9 mouse cellular contexts compared by ENCODE assay signal in genomic region chr10:30729157-30730096, GRCm38 (mm10).
DNase-seq lines count a peak whose midpoint lies in the region; ATAC-seq and TF ChIP-seq lines count a peak whose summit lies in the region.
"Had no signal": no experiment of that assay in that cellular context is flagged by ENCODE, and none has a peak within 500 bp of the region (broad histone marks: within the 10 kb centered on the region; RNA-seq: fewer than 3 reads in every experiment).

No protein-coding gene starts in this region.

- 87% methylated on average over 5 of the region's 5 CpGs for WGBS in hindbrain, embryonic 14.5 days
- 85% methylated on average over 5 of the region's 5 CpGs for WGBS in hindbrain, embryonic 12.5 days
- WGBS in lung, postnatal 0 days: 81% methylated on average over 5 of the region's 5 CpGs

- peak; percentile 67 for TF ChIP-seq CTCF in lung, postnatal 0 days (IDR thresholded peaks at IDR 0.05)

- 0 out of 2 replicates have a peak, but pooled peaks have one; percentile 22 for ATAC-seq in hindbrain, embryonic 14.5 days (ENCODE audit: low FRiP score)
- ATAC-seq in hindbrain, embryonic 12.5 days (ENCODE audit: low FRiP score): no peak
- ATAC-seq in erythroid progenitor cell, adult 5-6 weeks (replicated peaks; ENCODE audit: low FRiP score, poor library complexity, severe bottlenecking): 0 out of 2 replicates have a peak, but pooled peaks have one; percentile 12
- peak; percentile 48; the same call in 1 of the 2 replicates for ATAC-seq in lung, postnatal 0 days
- no peak for ATAC-seq in inflammation-experienced regulatory T-cells, adult 6 months
- ATAC-seq in monocyte, adult 5-6 weeks (replicated peaks; ENCODE audit: insufficient number of reproducible peaks, low FRiP score, low TSS enrichment, poor library complexity, severe bottlenecking): no peak

- H3K9ac ChIP-seq in hindbrain, embryonic 14.5 days: no peak overlapping the region
- H3K9ac ChIP-seq in hindbrain, embryonic 12.5 days: no peak overlapping the region
- H3K9ac ChIP-seq in ES-E14 (ENCODE audit: insufficient read depth, low read depth, low read length, poor library complexity, severe bottlenecking): no peak overlapping the region
- H3K9ac ChIP-seq in lung, postnatal 0 days (replicated peaks; ENCODE audit: low read depth): no peak overlapping the region
- H3K9ac ChIP-seq: hindbrain, embryonic 15.5 days had no signal

- DNase-seq in hindbrain, embryonic 14.5 days (ENCODE audit: low spot score): no peak
- no peak for DNase-seq in ES-E14 (ENCODE audit: low read depth, low spot score)
- peak; percentile 12 for DNase-seq in lung, postnatal 0 days (ENCODE audit: low spot score)
- no peak for DNase-seq in left cerebral cortex, adult 8-10 months (ENCODE audit: low spot score in 2 of 2)

- H3K4me1 ChIP-seq in hindbrain, embryonic 14.5 days (replicated peaks; ENCODE audit: control insufficient read depth, insufficient read depth, low read length): no peaks in the 10 kb centered on the region
- H3K4me1 ChIP-seq in hindbrain, embryonic 12.5 days: no peaks in the 10 kb centered on the region
- peaks cover 22 to 34% of the 10 kb centered on the region in 2 experiments for H3K4me1 ChIP-seq in ES-E14 (ENCODE audit: control insufficient read depth in 2 of 2, insufficient read depth in 2 of 2, low read length in 2 of 2, poor library complexity in 1 of 2)
- no peaks in the 10 kb centered on the region for H3K4me1 ChIP-seq in lung, postnatal 0 days (ENCODE audit: insufficient read depth, low read depth, low read length)
- H3K4me1 ChIP-seq: hindbrain, embryonic 15.5 days had no signal

- no peaks in the 10 kb centered on the region for H3K9me3 ChIP-seq in hindbrain, embryonic 14.5 days (ENCODE audit: control insufficient read depth, low read length)
- H3K9me3 ChIP-seq in hindbrain, embryonic 12.5 days (replicated peaks): no peaks in the 10 kb centered on the region
- H3K9me3 ChIP-seq in ES-E14 (ENCODE audit: control insufficient read depth, insufficient read depth, low read depth, low read length): no peaks in the 10 kb centered on the region
- H3K9me3 ChIP-seq in lung, postnatal 0 days (ENCODE audit: low read length): no peaks in the 10 kb centered on the region
- H3K9me3 ChIP-seq: hindbrain, embryonic 15.5 days had no signal

- in situ Hi-C loops in ES-E14 (cut with MboI; ENCODE audit: low sequenced_read_pairs in 2 of 2, unreplicated experiment in 2 of 2): no loop called here

- no peak overlapping the region for H3K27ac ChIP-seq in hindbrain, embryonic 14.5 days
- no peak overlapping the region for H3K27ac ChIP-seq in hindbrain, embryonic 12.5 days
- peak overlapping the region; percentile 37 for H3K27ac ChIP-seq in ES-E14 (ENCODE audit: insufficient read depth, low read depth, low read length, poor library complexity, severe bottlenecking)
- H3K27ac ChIP-seq in lung, postnatal 0 days (ENCODE audit: low read length): no peak overlapping the region
- H3K27ac ChIP-seq: hindbrain, embryonic 15.5 days had no signal

- H3K36me3 ChIP-seq in hindbrain, embryonic 14.5 days (replicated peaks; ENCODE audit: control insufficient read depth, insufficient read depth): no peaks in the 10 kb centered on the region
- H3K36me3 ChIP-seq in hindbrain, embryonic 12.5 days: no peaks in the 10 kb centered on the region
- H3K36me3 ChIP-seq in ES-E14 (ENCODE audit: control insufficient read depth, insufficient read depth, low read length, poor library complexity, severe bottlenecking): no peaks in the 10 kb centered on the region
- H3K36me3 ChIP-seq in lung, postnatal 0 days (ENCODE audit: insufficient read depth, low read length): no peaks in the 10 kb centered on the region
- H3K36me3 ChIP-seq: hindbrain, embryonic 15.5 days had no signal

- H3K27me3 ChIP-seq in hindbrain, embryonic 14.5 days (ENCODE audit: control insufficient read depth, insufficient read depth, low read length): no peaks in the 10 kb centered on the region
- no peaks in the 10 kb centered on the region for H3K27me3 ChIP-seq in hindbrain, embryonic 12.5 days
- H3K27me3 ChIP-seq in lung, postnatal 0 days (replicated peaks; ENCODE audit: insufficient read depth, low read length): no peaks in the 10 kb centered on the region
- H3K27me3 ChIP-seq: hindbrain, embryonic 15.5 days had no signal

- TF ChIP-seq EP300 in lung, postnatal 0 days (IDR thresholded peaks at IDR 0.05): no peak

- no peak overlapping the region for H3K4me3 ChIP-seq in hindbrain, embryonic 14.5 days (replicated peaks; ENCODE audit: low read length)
- no peak overlapping the region for H3K4me3 ChIP-seq in hindbrain, embryonic 12.5 days
- H3K4me3 ChIP-seq in ES-E14 (ENCODE audit: insufficient read depth in 1 of 2, low read depth in 1 of 2, low read length in 2 of 2, poor library complexity in 1 of 2, severe bottlenecking in 1 of 2): no peak overlapping the region
- H3K4me3 ChIP-seq in lung, postnatal 0 days (ENCODE audit: low read depth, low read length): no peak overlapping the region
- H3K4me3 ChIP-seq: hindbrain, embryonic 15.5 days had no signal

- H3K4me2 ChIP-seq in hindbrain, embryonic 14.5 days (replicated peaks): no peak overlapping the region
- no peak overlapping the region for H3K4me2 ChIP-seq in hindbrain, embryonic 12.5 days (replicated peaks)
- no peak overlapping the region for H3K4me2 ChIP-seq in lung, postnatal 0 days (replicated peaks; ENCODE audit: low read depth, low read length)
- H3K4me2 ChIP-seq: hindbrain, embryonic 15.5 days had no signal

TF ChIP-seq in ES-E14, 5 proteins besides CTCF, POLR2A, EP300 and RAD21:
- TF ChIP-seq MAFK (IDR thresholded peaks at IDR 0.05; ENCODE audit: insufficient read depth, low read depth, low read length): 0 out of 2 replicates have a peak, but pooled peaks have one; percentile 12
- no peak for TF ChIP-seq ZNF384 (IDR thresholded peaks at IDR 0.05; ENCODE audit: low read depth, low read length)
- TF ChIP-seq CHD2 (IDR thresholded peaks at IDR 0.05; ENCODE audit: low read depth, low read length): 0 out of 2 replicates have a peak, but pooled peaks have one; percentile 53
- 0 out of 2 replicates have a peak, but pooled peaks have one; percentile 1 for TF ChIP-seq ZC3H11A (IDR thresholded peaks at IDR 0.05; ENCODE audit: borderline replicate concordance, low read depth, low read length)
- TF ChIP-seq HCFC1 (IDR thresholded peaks at IDR 0.05; ENCODE audit: borderline replicate concordance, insufficient read depth, low read length): no peak

Comparison
In these comparisons a context has a peak if more than half of its experiments do, and no peak if none do; other contexts are left out.
1. ATAC-seq: peak in hindbrain, embryonic 14.5 days (single experiment), erythroid progenitor cell, adult 5-6 weeks (single experiment) and lung, postnatal 0 days (single experiment); none in hindbrain, embryonic 12.5 days (single experiment), inflammation-experienced regulatory T-cells, adult 6 months (single experiment) and monocyte, adult 5-6 weeks (single experiment).